Mouse (Mus musculus): Measurements from ENCODE around the gene Gm21698. TPM values are rescaled to one million over a fixed set of nuclear protein-coding genes. Genes with fewer than 3 reads are reported as not detected.

Gene Gm21698
- polyA plus RNA-seq, 1 experiment from 2014 or later = 0.14 TPM

Other genes starting within 250 kb of the Gm21698 start
- gene Actr3b, start 228.7 kb downstream of the Gm21698 start, polyA plus RNA-seq (2016; fragmentation: Nextera tagmentation; extraction: Ambion mirVana) = 11.0 and 11.7 TPM in 2 replicates
- not detected in 2 replicates for gene Gm21663, start 46.3 kb downstream of the Gm21698 start, polyA plus RNA-seq (2016; fragmentation: Nextera tagmentation; extraction: Ambion mirVana)
- gene Gm21671, start 34.2 kb downstream of the Gm21698 start, polyA plus RNA-seq (2016; fragmentation: Nextera tagmentation; extraction: Ambion mirVana) = not detected in 2 replicates
- 0.07 TPM in 1 of 2 replicates, not detected in the other for gene Gm21680, start 16.0 kb downstream of the Gm21698 start, polyA plus RNA-seq (2016; fragmentation: Nextera tagmentation; extraction: Ambion mirVana)
- gene Gm1979, start 16.1 kb upstream of the Gm21698 start, polyA plus RNA-seq (2016; fragmentation: Nextera tagmentation; extraction: Ambion mirVana) = not detected in 2 replicates
- not detected in 2 replicates for gene Gm5862, start 34.3 kb upstream of the Gm21698 start, polyA plus RNA-seq (2016; fragmentation: Nextera tagmentation; extraction: Ambion mirVana)
- 0.06 TPM in 1 of 2 replicates, not detected in the other for gene Speer4a, start 50.9 kb upstream of the Gm21698 start, polyA plus RNA-seq (2016; fragmentation: Nextera tagmentation; extraction: Ambion mirVana)
- not detected in 2 replicates for gene Gm7347, start 69.9 kb upstream of the Gm21698 start, polyA plus RNA-seq (2016; fragmentation: Nextera tagmentation; extraction: Ambion mirVana)
- gene Gm10471, start 100.6 kb upstream of the Gm21698 start, polyA plus RNA-seq (2016; fragmentation: Nextera tagmentation; extraction: Ambion mirVana) = not detected in 2 replicates
- 0.05 TPM in 1 of 2 replicates, not detected in the other for gene 5031410I06Rik, start 116.7 kb upstream of the Gm21698 start, polyA plus RNA-seq (2016; fragmentation: Nextera tagmentation; extraction: Ambion mirVana)
- not detected in 2 replicates for gene Gm10220, start 132.8 kb upstream of the Gm21698 start, polyA plus RNA-seq (2016; fragmentation: Nextera tagmentation; extraction: Ambion mirVana)